Mouse (Mus musculus): ENCODE results near the gene Tex35.
A peak's percentile ranks its signal among the peaks of the same experiment; 100 is the strongest.

Gene Tex35

GRCm38 (mm10) chr1:157108580-157108979, at the start of gene Tex35:
Gene Tex35, minus strand, starts transcription at chr1:157108680.
- DNase-seq (ENCODE audit: low spot score), result no peak

GRCm38 (mm10) chr1:157153781-157154180, 45.3 kb upstream of the Tex35 start:
- no peak for DNase-seq (ENCODE audit: low spot score)

- DNase-seq (ENCODE audit: low spot score), result no peak
Measured at GRCm38 (mm10) chr1:157150107-157150506, 41.6 kb upstream of the Tex35 start.

- DNase-seq (ENCODE audit: low spot score), result no peak
Measured at GRCm38 (mm10) chr1:157144621-157145020, 36.1 kb upstream of the Tex35 start.

- no peak for DNase-seq (ENCODE audit: low spot score)
Measured at GRCm38 (mm10) chr1:157143326-157143932, 34.9 kb upstream of the Tex35 start.

GRCm38 (mm10) chr1:157141014-157141413, 32.5 kb upstream of the Tex35 start:
- no peak for DNase-seq (ENCODE audit: low spot score)

- DNase-seq (ENCODE audit: low spot score), result no peak
Measured at GRCm38 (mm10) chr1:157137854-157138241, 29.4 kb upstream of the Tex35 start.

- DNase-seq (ENCODE audit: low spot score), result no peak
Measured at GRCm38 (mm10) chr1:157137132-157137853, 28.8 kb upstream of the Tex35 start.

GRCm38 (mm10) chr1:157128219-157128618, 19.7 kb upstream of the Tex35 start:
- DNase-seq (ENCODE audit: low spot score), result no peak

- no peak for DNase-seq (ENCODE audit: low spot score)
Measured at GRCm38 (mm10) chr1:157123836-157124235, 15.4 kb upstream of the Tex35 start.

- no peak for DNase-seq (ENCODE audit: low spot score)
Measured at GRCm38 (mm10) chr1:157119168-157119567, 10.7 kb upstream of the Tex35 start.

GRCm38 (mm10) chr1:157117440-157117839, 9.0 kb upstream of the Tex35 start:
- DNase-seq (ENCODE audit: low spot score), result no peak

GRCm38 (mm10) chr1:157114492-157114891, 6.0 kb upstream of the Tex35 start:
- no peak for DNase-seq (ENCODE audit: low spot score)

- no peak for DNase-seq (ENCODE audit: low spot score)
Measured at GRCm38 (mm10) chr1:157110287-157110835, 1.9 kb upstream of the Tex35 start.

- no peak for DNase-seq (ENCODE audit: low spot score)
Measured at GRCm38 (mm10) chr1:157101122-157101865, 7.2 kb downstream of the Tex35 start.

- DNase-seq (ENCODE audit: low spot score), result no peak
Measured at GRCm38 (mm10) chr1:157095534-157095933, 12.9 kb downstream of the Tex35 start.

- DNase-seq (ENCODE audit: low spot score), result no peak
Measured at GRCm38 (mm10) chr1:157092622-157093021, 15.9 kb downstream of the Tex35 start.

- DNase-seq (ENCODE audit: low spot score), result no peak
Measured at GRCm38 (mm10) chr1:157092140-157092539, 16.3 kb downstream of the Tex35 start.

- DNase-seq (ENCODE audit: low spot score), result no peak
Measured at GRCm38 (mm10) chr1:157090835-157091234, 17.6 kb downstream of the Tex35 start.

- DNase-seq (ENCODE audit: low spot score), result peak; percentile 59
Measured at GRCm38 (mm10) chr1:157086097-157086994, 22.1 kb downstream of the Tex35 start.

GRCm38 (mm10) chr1:157082931-157083330, 25.5 kb downstream of the Tex35 start:
- no peak for DNase-seq (ENCODE audit: low spot score)

- peak; percentile 16 for DNase-seq (ENCODE audit: low spot score)
Measured at GRCm38 (mm10) chr1:157081999-157082398, 26.5 kb downstream of the Tex35 start.
